Mouse (Mus musculus): ENCODE measurements at regions not wholly inside any gene's neighbourhood (a gene's known extent, or its start where the extent isn't known, plus 50 kb on each side); places are given as distances from the start of the nearest gene placed in this dataset.

GRCm38 (mm10) chr2:55817273-55817672 is 381.5 kb downstream of the Kcnj3 start:
- DNase-seq = no peak

- peak; percentile 73 for DNase-seq
Observed at GRCm38 (mm10) chr2:55818220-55818619, 382.4 kb downstream of the Kcnj3 start.

GRCm38 (mm10) chr2:55822726-55823125 is 387.0 kb downstream of the Kcnj3 start:
- no peak for DNase-seq

GRCm38 (mm10) chr2:55841521-55841920 is 405.8 kb downstream of the Kcnj3 start:
- DNase-seq = peak; percentile 17

GRCm38 (mm10) chr2:55846832-55847382 is 411.1 kb downstream of the Kcnj3 start:
- DNase-seq = peak; percentile 4

- DNase-seq = peak; percentile 5
Observed at GRCm38 (mm10) chr2:55862479-55862878, 426.7 kb downstream of the Kcnj3 start.

GRCm38 (mm10) chr2:55889976-55890375 is 454.2 kb downstream of the Kcnj3 start:
- no peak for DNase-seq

- DNase-seq = peak; percentile 31
Observed at GRCm38 (mm10) chr2:55892821-55893535, 457.2 kb downstream of the Kcnj3 start.

GRCm38 (mm10) chr2:55920294-55920693 is 484.5 kb downstream of the Kcnj3 start:
- no peak for DNase-seq

Measured in layer of hippocampus, adult 9-11 months (tissue).